Mouse (Mus musculus): Measurements from ENCODE around the gene Olfr279.

DNA sequence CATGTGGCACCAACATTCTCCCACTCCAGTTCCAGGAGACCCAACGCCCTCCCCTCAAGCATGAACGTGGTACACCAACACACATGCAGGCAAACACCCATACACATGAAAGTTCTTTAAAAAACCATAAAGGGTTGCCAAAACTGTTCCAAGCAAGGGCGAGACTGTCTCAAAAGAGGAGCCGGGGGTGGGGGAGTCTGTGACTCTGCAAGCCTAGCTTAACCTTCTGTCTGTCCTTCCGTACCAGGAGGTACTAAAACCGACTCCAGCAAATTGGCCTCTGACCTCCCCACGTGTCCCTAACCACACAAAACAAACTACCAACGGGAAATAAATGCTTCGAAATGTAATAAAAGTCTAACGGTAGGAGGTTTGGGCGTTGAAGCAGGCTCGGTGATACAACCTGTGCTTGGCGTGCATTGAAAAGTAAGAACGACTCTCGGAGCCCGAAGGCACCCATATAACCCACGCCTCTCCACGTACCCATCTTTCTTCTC lies 40.9 kb downstream of the Olfr279 start:
- no peak for TF ChIP-seq GATA1 (IDR thresholded peaks at IDR 0.05; ENCODE audit: borderline replicate concordance, low read length)
- no peak for TF ChIP-seq FLI1 (IDR thresholded peaks at IDR 0.05; ENCODE audit: low read length)
